Mouse (Mus musculus) left cerebral cortex, postnatal 36 days (tissue): ENCODE measurements around the gene Neurl2. TPM values are rescaled to one million over a fixed set of nuclear protein-coding genes. Genes with fewer than 3 reads are reported as not detected.

Source experiments
- DNase-seq, 2 experiments: peaks; one replicate each; pipeline ENCODE4 v3.0.0; 2021 to 2022; ENCODE audit warnings: low spot score in 2 of 2, mixed read lengths in 1 of 2
- intact Hi-C: fragments of 180-260 bp; cut with DNase I; formaldehyde crosslinking; loops from one replicate; pipeline ENCODE4 v1.15.1; 2025
- total RNA-seq, 2 experiments: library from RNA; stranded (reverse); gene quantifications; 2 replicates each; pipeline ENCODE4 v1.2.3; 2021

The Neurl2 gene
- total RNA-seq, 2 experiments from 2014 or later = 3.8 to 5.3 TPM

DNA sequence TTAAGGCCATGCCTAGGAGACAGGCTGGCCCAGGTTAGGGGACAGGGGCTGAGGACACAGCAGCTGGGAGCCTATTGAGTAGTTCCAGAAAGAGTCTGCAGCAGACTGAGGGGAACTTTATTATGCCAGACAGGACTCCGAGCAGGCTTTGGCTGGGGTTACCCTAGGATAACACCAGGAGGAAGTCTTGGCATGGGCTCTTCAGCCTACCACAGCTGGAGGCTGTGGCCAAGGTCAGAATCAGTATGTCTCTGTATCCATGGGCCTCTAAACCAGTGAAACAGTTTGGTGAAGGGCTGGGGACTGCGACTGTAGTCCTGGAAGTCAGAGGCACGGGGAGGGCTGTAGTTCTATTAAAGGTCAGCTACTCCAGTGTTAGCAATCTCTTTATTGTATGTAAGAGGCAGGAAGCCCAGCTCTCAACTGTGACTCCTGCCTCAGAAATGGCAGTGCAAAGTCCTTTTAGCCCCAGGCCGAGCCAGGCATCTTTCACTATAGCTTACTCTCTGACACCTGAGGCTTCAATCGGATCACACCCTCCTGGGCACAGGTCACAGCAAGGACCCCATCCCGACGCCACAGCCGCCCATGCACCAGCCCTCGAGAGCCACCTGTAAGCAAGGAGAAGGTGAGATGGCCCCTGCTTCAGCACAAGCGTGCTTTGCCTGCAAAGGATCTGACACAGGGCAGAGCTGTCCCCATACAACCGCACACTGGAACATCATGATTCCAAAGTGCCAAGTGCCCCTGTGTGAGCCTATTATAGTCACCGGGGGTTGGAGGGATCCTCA lies 40.7 kb downstream of the Neurl2 start:
- no peak for DNase-seq
- intact Hi-C loops = no loop called here

DNA sequence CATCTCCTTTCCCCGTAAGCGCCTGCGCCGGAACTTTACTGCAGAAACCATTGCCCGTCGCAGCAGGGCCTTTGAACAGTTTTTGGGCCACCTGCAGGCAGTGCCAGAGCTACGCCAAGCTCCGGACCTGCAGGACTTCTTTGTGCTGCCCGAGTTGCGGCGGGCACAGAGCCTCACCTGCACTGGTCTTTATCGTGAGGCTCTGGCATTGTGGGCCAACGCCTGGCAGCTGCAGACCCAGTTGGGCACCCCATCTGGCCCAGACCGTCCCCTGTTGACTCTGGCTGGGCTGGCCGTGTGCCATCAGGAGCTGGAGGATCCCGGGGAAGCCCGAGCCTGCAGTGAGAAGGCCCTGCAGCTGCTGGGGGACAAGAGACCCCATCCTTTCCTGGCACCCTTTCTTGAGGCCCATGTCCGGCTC lies 41.4 kb downstream of the Neurl2 start:
- DNase-seq = no peak
- intact Hi-C loops = no loop called here

DNA sequence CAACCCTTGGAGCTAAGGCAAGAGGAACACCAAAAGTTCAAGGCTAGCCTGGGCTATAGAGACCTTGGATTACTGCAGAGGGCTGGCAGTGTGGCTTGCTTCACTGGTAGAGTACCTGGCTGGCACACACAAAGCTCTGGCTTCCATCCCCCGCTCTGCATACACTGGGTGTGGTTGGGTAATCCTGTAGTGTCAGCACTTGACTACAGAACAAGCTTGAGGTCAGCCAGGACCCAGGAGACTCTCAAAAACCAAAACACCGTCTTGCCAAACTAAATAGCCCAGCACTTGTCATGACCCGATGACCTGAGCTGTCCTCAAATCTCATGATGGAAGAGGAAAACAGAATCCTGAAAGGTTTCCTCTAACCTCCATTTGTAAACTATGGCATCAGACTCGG lies 42.8 kb downstream of the Neurl2 start:
- DNase-seq = no peak
- intact Hi-C loops = no loop called here

DNA sequence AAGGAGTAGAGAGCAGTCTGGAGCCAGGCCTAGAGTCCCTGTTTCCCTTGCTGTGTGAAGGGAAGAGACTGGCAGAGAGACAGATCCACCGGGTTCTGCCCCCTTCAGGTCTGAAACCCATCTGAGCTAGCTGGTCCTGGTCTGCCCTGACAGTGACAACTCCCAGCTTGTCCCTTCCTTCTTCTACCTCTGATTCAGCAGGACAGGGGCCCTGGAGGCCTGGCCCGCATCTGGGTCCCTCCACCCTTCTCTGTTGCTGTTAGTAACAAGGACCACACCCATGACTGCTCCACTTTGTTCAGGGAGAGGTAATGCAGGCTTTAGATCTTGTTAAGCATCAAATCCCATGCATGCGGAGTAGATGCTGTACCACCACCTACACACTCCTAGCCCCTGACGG lies 44.8 kb downstream of the Neurl2 start:
- intact Hi-C loops = no loop called here
- DNase-seq = no peak

DNA sequence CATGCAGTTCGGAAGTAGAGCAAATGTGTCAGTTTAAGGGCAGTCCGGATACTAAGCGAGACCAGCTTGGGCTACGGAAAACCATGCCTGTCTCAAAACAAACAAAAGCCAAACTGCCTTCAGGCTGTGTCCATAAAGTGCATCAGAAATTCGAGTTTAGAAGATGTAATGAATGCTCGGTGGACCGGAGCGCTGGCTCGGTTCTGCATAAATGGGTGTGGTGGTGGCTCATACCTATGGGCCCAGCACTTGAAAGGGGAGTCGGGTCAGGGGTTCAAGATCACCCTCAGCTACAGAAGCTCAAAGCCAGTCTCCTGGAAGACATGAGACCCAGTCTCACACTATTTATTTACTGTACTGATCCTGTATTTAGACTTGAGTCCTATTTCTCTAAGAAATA lies 45.5 kb downstream of the Neurl2 start:
- no peak for DNase-seq
- intact Hi-C loops = no loop called here

DNA sequence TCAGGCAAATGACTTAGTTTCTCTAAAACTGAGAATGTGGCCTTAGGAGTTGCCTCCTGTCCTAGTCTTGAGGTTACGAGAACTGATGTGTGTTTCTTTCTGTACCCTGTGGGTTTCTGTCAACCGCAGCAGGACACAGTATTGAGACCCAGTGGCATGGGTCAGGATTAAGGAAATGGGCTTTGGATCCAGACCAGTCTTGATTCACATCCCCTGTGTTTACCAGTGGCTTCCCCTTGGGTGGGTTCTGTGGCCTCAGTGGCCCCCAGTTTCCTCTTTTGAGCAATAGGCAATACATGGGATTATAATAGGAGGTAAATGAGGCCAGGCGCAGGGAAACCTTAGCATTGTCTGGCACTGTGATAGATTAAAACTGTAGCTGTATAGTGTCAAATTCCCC lies 46.2 kb downstream of the Neurl2 start:
- intact Hi-C loops = no loop called here
- DNase-seq = no peak

DNA sequence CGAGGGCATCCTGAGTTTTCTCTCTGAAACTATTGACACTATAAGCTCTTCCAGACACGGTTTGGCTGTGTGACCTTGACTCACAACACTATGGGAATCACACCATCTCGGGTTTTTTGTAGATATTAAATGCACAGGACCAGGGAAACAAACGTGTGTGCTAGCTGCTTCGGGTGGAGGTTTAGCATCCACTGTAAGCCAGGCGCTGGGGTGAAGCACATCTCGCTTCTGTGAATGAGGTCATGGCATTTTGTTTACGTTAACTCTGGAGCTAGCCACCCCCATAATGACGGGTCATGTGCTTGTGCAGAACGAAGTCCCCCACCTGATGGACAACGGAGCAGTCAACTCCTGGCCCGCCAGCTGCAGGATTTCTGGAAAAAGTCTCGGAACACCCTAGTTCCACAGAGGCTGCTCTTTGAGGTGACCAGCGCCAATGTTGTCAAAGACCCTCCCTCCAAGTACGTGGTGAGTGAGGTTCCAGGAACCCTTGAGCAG lies 46.8 kb downstream of the Neurl2 start:
- intact Hi-C loops = no loop called here
- peak in 1 of 2 experiments; percentile 21 for DNase-seq

DNA sequence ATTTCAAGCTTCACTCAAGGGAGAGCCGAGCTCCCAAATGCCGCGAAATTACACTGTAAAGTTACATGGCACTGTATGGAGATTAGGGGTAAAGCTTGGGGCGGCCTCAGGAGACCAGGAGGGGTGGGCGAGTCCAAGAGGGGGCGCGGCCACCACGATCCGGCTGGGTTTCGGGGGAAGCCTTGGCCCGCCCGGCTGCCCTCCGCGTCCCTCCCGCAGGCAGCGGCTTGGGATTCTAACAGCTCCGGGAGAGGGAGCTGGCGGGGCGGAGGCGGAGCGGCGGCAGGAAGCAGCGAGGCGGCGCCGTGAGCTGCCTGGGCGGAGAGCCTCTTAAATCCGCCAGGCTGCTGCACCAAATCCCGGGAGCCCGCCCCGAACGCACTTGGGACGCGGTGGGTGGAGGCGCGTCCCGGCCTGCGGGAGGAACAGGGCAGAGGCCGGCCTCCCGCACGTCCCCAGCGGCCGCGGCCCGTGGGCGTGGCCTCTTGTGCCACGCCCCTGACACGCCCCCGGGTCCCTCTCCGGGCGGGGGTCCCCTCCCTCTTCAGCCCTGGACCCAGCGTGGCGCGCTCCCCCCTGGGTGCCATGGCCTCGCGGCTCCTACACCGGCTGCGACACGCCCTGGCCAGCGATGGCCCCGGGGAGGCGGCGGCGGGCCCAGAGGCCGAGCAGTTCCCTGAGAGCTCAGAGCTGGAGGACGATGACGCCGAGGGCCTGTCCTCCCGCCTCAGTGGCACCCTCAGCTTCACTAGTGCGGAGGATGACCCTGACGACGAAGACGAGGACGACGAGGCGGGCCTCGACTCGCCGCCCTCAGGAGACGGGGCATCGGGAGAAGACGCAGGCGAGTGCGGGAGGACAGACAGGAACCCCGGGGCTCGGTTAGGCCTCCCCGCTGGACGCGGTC lies 47.5 kb downstream of the Neurl2 start, which contains the start of gene Snx21:
TSS of gene Snx21 (plus strand) at position 343 of the 907 bp plus-strand sequence.
- intact Hi-C loops = no loop called here
- DNase-seq = peak; percentile 87 to 90

DNA sequence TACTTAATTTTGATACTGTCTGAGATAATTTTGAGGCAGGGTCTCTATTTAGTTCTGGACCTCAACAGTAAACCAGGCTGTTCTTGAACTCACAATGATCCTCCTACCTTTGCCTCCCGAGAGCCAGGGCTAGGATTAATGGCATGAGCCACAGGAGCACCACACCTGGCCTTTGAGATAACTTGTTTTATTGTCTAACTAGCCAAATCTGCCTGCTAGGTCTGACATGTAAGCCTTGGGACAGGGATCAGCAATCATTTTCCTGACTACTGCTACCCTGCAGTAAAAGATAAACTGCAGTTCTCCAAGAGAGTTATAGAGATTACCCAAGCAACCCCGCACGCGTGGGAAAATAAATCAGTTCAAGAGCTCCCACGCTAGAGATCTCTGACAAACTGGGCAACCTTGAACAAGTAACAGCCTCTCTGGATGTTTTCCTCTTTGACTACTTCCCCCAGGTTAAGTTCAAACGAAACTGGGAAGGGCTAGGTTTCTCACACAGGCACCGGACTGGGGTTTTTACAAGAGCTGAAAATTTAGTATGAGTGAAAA lies 48.3 kb downstream of the Neurl2 start:
- DNase-seq = no peak
- intact Hi-C loops = no loop called here

DNA sequence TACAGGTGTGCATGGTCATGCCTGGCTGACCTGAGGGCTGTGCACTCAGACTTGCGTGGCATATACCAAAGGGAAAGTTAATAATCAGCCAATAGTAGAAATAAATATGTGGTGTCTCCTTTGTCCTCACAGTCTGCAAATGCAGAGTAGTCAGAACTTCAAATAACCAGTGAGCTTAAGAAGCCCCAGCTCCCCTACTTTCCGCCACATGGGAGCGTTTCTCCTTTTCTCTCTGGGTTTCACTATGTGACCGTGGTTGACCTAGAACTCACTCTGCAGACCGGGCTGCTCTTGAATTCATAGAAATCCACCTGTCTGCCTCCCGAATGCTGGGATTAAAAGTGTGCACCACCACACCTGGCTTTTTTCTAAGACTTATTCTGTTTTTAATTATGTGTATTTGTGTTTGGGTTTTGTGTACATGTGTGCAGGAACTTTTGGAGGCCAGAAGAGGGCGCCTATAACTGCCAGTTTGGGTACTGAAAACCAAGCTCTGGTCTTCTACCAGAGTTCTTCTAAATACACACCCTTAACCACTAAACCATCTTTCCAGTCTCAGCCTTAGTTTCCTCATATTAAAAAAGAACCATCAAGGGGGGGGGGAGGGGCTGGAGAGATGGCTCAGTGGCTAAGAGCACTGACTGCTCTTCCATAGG lies 49.2 kb downstream of the Neurl2 start:
- intact Hi-C loops = no loop called here
- no peak for DNase-seq

DNA sequence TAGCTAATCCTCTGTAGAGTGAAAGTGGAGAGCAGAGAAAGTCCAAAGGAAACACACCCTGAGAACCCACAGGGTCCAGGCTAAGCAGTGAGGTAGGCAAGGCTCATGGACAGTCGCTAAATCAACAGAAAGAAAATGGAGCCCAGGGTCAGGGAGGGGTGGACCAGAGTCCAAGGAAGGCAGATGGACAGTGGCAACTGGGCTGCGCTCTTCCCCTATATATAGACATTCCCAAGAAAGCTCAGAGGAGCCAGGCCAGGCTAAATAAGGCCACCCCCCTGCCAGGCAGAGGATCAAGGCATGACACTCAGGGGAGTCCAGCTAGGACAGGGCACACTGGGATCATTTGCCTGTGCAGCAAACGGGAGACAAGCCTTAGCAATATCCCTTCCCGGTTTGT lies 51.4 kb downstream of the Neurl2 start:
- DNase-seq = no peak
- intact Hi-C loops = no loop called here

Other genes with a start within 250 kb of the Neurl2 start
- gene Wfdc6a, start 248.0 kb downstream of the Neurl2 start, total RNA-seq = not detected
- not detected for gene Eppin, start 239.9 kb downstream of the Neurl2 start, total RNA-seq
- not detected for gene Wfdc6b, start 219.9 kb downstream of the Neurl2 start, total RNA-seq
- not detected for gene Wfdc8, start 219.8 kb downstream of the Neurl2 start, total RNA-seq
- not detected for gene Wfdc16, start 194.7 kb downstream of the Neurl2 start, total RNA-seq
- gene Wfdc10, start 177.4 kb downstream of the Neurl2 start, total RNA-seq = not detected
- not detected for gene Wfdc9, start 176.9 kb downstream of the Neurl2 start, total RNA-seq
- gene Wfdc11, start 159.4 kb downstream of the Neurl2 start, total RNA-seq = not detected
- gene Wfdc13, start 148.3 kb downstream of the Neurl2 start, total RNA-seq = not detected
- not detected for gene Spint4, start 135.0 kb downstream of the Neurl2 start, total RNA-seq
- gene Spint5, start 118.2 kb downstream of the Neurl2 start, total RNA-seq = not detected
- 1 to 10 TPM; 1.2 to 2.4 TPM for gene Wfdc3, start 87.5 kb downstream of the Neurl2 start, total RNA-seq
- 10 to 100 TPM; 33.5 to 37.8 TPM for gene Dnttip1, start 87.5 kb downstream of the Neurl2 start, total RNA-seq
- gene Ube2c, start 63.6 kb downstream of the Neurl2 start, total RNA-seq = 1 to 10 TPM in 1 of 2 experiments, under 1 TPM in 1; 0.57 to 1.3 TPM
- under 1 TPM in 1 of 2 experiments, not detected in 1; 0.96 TPM for gene Tnnc2, start 53.5 kb downstream of the Neurl2 start, total RNA-seq
- 10 to 100 TPM; 54.9 to 59.5 TPM for gene Snx21, start 47.6 kb downstream of the Neurl2 start, total RNA-seq
- gene Acot8, start 28.6 kb downstream of the Neurl2 start, total RNA-seq = 10 to 100 TPM; 25.5 to 27.6 TPM
- gene Zswim3, start 28.4 kb downstream of the Neurl2 start, total RNA-seq = 1 to 10 TPM; 8.2 to 8.3 TPM
- gene Zswim1, start 10.8 kb downstream of the Neurl2 start, total RNA-seq = 10 to 100 TPM; 22.0 to 22.8 TPM
- 1 to 10 TPM in 1 of 2 experiments, not detected in 1; 1.7 TPM for gene Spata25, start 4.9 kb downstream of the Neurl2 start, total RNA-seq
- gene Ctsa, start 583 bp downstream of the Neurl2 start, total RNA-seq = 100 to 1,000 TPM; 104 to 105 TPM
- gene Pltp, start 24.3 kb upstream of the Neurl2 start, total RNA-seq = 10 to 100 TPM; 81.9 to 86.4 TPM
- 10 to 100 TPM; 42.8 to 46.7 TPM for gene Pcif1, start 45.8 kb upstream of the Neurl2 start, total RNA-seq
- gene Zfp335, start 78.3 kb upstream of the Neurl2 start, total RNA-seq = 10 to 100 TPM; 22.6 to 28.5 TPM
- gene Mmp9, start 107.3 kb upstream of the Neurl2 start, total RNA-seq = 1 to 10 TPM; 1.7 to 2.1 TPM
- gene Slc12a5, start 127.3 kb upstream of the Neurl2 start, total RNA-seq = 100 to 1,000 TPM; 521 to 559 TPM
- 10 to 100 TPM; 41.4 to 66.1 TPM for gene Ncoa5, start 201.4 kb upstream of the Neurl2 start, total RNA-seq
- gene Cd40, start 222.2 kb upstream of the Neurl2 start, total RNA-seq = 1 to 10 TPM; 1.0 to 1.6 TPM